Mouse (Mus musculus) layer of hippocampus, postnatal 36 days (tissue): Measurements from ENCODE around the gene Dnal4. TPM values are rescaled to one million over a fixed set of nuclear protein-coding genes. Genes with fewer than 3 reads are reported as not detected.

Experiments used
- DNase-seq, 2 experiments: peaks; one replicate each; pipeline ENCODE4 v3.0.0; 2022
- total RNA-seq, 2 experiments: library from RNA; stranded (reverse); gene quantifications; 2 replicates each; pipeline ENCODE4 v1.2.3; 2021

Dnal4 gene
- total RNA-seq, 2 experiments from 2014 or later: 52.4 to 53.3 TPM

DNA sequence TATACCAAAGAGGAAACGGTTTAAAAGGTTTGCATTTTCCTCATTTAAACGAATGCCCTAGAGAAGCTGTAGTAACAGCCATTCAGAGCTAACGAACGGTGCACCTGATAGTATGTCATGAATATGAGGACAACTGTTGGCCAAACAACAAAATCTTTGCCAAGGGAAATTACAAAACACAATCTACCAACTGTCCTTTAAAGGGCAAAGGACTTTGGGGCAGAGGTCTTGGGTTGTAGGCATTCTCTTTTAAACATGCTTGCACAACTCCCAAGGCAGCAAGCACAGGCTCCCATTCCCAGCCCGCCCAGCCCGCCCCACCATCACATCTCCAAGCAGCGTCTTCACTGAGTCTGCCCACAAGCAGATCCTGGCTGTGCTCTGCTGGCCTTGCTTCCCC lies 46.1 kb downstream of the Dnal4 start:
- DNase-seq: no peak

DNA sequence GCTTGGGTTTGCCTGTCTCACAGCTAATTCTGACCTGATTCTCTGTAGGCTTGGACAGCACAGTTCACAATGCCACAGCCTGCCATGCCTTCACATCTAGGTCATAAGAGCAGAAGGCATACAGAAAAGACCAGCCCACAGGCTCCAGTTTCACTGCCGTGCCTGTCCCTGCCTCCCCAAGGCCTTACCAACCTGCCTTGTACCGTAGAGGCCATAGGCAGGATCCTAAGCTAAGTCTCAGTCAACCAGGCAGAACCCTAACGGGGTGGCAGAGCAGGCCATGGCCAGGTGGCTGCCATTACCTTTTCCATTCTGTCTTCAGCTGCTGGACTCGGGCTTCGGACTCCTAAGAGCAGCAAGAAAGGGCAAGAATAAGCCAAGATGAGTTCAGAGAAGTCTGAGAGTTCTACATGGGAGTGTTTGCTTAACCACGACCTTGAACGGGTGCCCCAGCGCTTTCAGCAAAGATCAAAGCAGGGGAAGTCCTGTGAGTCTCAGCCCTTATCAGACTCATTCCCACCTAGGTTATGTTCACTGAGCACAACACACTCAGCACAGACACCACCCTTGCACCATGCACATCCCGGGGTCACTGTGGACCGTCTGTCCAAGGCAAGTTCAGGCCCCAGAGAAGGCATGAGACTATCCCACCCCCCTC lies 48.8 kb downstream of the Dnal4 start:
- DNase-seq: no peak

DNA sequence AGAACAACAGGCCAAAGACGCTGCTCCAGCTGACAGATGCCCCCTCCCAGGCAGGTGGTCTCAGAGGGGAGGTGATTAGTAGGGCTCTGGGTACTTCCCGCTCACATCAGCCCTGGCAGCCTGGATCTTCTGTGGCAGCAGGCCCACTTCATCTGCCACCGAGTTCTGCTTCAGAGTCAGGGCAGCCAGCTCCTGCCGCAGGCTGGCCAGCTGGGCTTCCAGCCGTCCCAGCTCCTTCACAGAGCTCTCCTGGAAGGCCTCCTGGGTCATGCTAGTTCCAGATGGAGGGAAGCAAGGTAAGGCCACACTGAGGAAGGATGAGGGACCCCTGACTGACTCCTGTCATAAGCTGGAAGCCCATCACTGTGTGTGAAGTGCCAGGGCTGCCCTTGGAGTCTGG lies 49.3 kb downstream of the Dnal4 start:
- DNase-seq: no peak

DNA sequence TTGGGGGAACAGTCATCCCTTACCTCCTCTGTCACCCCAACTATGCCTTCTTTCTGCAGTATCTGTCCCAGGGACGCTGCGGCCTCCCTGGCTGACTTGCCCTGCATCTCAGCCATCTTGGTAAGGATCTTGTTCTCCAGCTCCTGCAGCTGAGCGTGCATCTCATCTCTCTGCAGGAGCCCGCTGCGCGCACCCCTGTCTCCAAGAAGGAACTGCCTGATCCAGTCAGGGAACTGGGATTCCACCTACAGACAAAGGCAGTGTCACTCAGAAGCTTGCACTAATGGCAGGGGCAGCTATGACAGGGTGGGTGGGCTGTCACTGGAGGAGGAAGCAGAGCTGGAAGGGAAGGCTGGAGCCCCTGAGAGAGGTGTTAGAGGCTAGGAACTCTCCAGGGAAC lies 49.8 kb downstream of the Dnal4 start:
- DNase-seq: no peak

GRCm38 (mm10) chr15:79725190-79725789 lies 52.4 kb downstream of the Dnal4 start:
- no peak for DNase-seq

DNA sequence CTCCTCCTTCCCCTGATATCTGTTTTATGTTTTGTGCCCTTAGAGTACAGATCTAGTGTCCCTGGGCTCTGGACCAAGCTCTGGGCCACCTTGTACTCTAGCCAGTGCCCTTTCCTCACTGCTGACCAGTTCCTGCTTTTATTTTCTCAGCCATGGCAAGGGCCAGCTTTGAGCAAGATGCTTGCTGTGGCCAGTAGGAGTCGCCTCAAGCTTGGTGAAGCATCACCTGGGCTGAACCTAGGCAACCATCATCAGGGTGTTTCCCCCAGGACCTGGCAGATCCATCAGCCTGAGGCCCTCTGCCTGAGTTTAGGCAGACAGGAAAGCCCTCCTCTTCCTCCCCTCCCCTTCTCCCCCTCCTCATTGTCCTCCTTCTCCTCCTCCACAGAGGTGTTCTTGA lies 54.2 kb downstream of the Dnal4 start:
- DNase-seq: no peak

- no peak for DNase-seq
These were observed 56.9 kb downstream of the Dnal4 start for GRCm38 (mm10) chr15:79720796-79721195.

- DNase-seq: no peak
These were observed 57.4 kb downstream of the Dnal4 start for GRCm38 (mm10) chr15:79720267-79720666.

DNA sequence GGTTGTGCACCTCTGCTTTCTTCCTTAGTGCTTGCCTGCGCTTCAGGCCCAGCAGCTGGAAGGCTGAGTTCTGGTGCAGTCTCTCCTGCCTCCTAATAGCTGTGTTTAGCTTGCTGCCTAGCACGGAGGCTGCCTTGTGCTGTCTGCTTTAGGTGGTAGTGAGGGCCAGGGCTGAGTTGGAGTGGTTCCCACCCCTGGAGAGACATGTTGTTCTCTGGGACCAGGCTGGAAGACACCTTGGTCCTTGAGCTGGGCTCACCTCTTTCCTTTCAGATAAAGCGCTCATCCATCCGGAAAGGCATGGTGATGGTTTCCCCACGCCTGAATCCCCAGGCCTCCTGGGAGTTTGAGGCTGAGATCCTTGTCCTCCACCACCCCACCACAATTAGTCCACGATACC lies 60.9 kb downstream of the Dnal4 start:
- DNase-seq: no peak

DNA sequence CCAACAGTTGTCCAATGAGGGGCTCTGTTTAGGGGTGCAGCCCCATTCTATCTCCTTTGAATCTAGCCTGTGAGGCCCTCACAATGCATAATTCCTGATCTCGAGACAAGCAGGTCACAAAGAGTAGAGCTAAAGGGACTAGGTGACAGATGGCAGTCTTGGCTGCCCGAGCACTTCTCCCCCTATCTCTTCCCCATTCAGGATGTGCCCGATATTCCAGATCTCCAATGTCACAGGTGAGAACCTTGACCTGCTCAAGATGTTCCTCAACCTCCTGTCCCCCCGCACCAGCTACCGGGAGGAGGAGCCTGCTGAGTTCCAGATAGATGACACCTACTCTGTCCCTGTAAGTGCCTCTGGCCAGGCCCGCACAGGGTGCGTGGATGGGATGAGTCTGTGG lies 62.0 kb downstream of the Dnal4 start:
- DNase-seq: no peak

Other genes with a start within 250 kb of the Dnal4 start
- 100 to 1,000 TPM; 311 to 331 TPM for gene Ddx17, start 231.1 kb downstream of the Dnal4 start, total RNA-seq
- 1 to 10 TPM; 1.1 to 2.2 TPM for gene Dmc1, start 172.7 kb downstream of the Dnal4 start, total RNA-seq
- 10 to 100 TPM in 1 of 2 experiments, 1 to 10 TPM in 1; 9.7 to 16.0 TPM for gene Fam227a, start 118.9 kb downstream of the Dnal4 start, total RNA-seq
- gene Cby1, start 118.7 kb downstream of the Dnal4 start, total RNA-seq: 10 to 100 TPM; 43.2 to 44.3 TPM
- gene Tomm22, start 107.0 kb downstream of the Dnal4 start, total RNA-seq: 100 to 1,000 TPM; 101 to 108 TPM
- 10 to 100 TPM; 48.4 to 50.1 TPM for gene Josd1, start 89.9 kb downstream of the Dnal4 start, total RNA-seq
- gene Gtpbp1, start 87.0 kb downstream of the Dnal4 start, total RNA-seq: 10 to 100 TPM; 48.6 to 51.6 TPM
- 10 to 100 TPM; 25.3 to 31.9 TPM for gene Sun2, start 35.3 kb downstream of the Dnal4 start, total RNA-seq
- 100 to 1,000 TPM; 729 to 800 TPM for gene Nptxr, start 26.9 kb upstream of the Dnal4 start, total RNA-seq
- 10 to 100 TPM in 1 of 2 experiments, 1 to 10 TPM in 1; 5.8 to 10.8 TPM for gene Npcd, start 56.4 kb upstream of the Dnal4 start, total RNA-seq
- 100 to 1,000 TPM; 335 to 366 TPM for gene Cbx6, start 56.8 kb upstream of the Dnal4 start, total RNA-seq
- 1 to 10 TPM; 3.9 to 6.7 TPM for gene Apobec3, start 113.8 kb upstream of the Dnal4 start, total RNA-seq
- gene Cbx7, start 193.3 kb upstream of the Dnal4 start, total RNA-seq: 10 to 100 TPM; 40.4 to 44.8 TPM
- gene Pdgfb, start 237.1 kb upstream of the Dnal4 start, total RNA-seq: 10 to 100 TPM; 27.3 to 27.6 TPM